Mouse (Mus musculus) limb, embryonic 15.5 days (tissue): ENCODE measurements around the gene Taok3. TPM values are rescaled to one million over a fixed set of nuclear protein-coding genes. Genes with fewer than 3 reads are reported as not detected.

Experiments
- ATAC-seq: fragments of 200-750 bp; cut with Nextera tagmentation; 2 replicates; pipeline ENCODE4 v1.8.0; 2017; ENCODE audit warnings: low read depth, moderate TSS enrichment; ENCODE audit not compliant: insufficient number of reproducible peaks, low FRiP score, low TSS enrichment
- H3K27ac ChIP-seq: fragments of 300-500 bp; sonication (generic); 2 replicates; pipeline ENCODE4 v1.5.1; 2015; ENCODE audit warnings: moderate library complexity, mild to moderate bottlenecking, inconsistent platforms
- H3K27me3 ChIP-seq: fragments of 300-500 bp; sonication (generic); 2 replicates; pipeline ENCODE4 v1.6.1; 2015; ENCODE audit warnings: inconsistent platforms
- H3K36me3 ChIP-seq: fragments of 300-500 bp; sonication (generic); 2 replicates; pipeline ENCODE4 v1.6.1; 2015; ENCODE audit warnings: inconsistent platforms
- H3K4me1 ChIP-seq: fragments of 300-500 bp; sonication (generic); 2 replicates; pipeline ENCODE4 v1.6.1; 2015; ENCODE audit warnings: inconsistent platforms
- H3K4me2 ChIP-seq: fragments of 300-500 bp; sonication (generic); 2 replicates; pipeline ENCODE4 v1.6.1; 2015; ENCODE audit warnings: mild to moderate bottlenecking, inconsistent platforms
- H3K4me3 ChIP-seq: fragments of 300-500 bp; sonication (generic); 2 replicates; pipeline ENCODE4 v1.5.1; 2015; ENCODE audit warnings: mild to moderate bottlenecking, inconsistent platforms
- H3K9ac ChIP-seq: fragments of 300-500 bp; sonication (generic); 2 replicates; pipeline ENCODE4 v1.6.1; 2015; ENCODE audit warnings: inconsistent platforms
- H3K9me3 ChIP-seq: fragments of 300-500 bp; sonication (generic); 2 replicates; pipeline ENCODE4 v1.6.1; 2016; ENCODE audit warnings: inconsistent platforms
- WGBS: fragments of 180-500 bp; shearing (Covaris S2); methylation state at CpG from one replicate; pipeline ENCODE4 v1.1.7; 2015; 5-methylcytosine and 5-hydroxymethylcytosine counted together
- polyA plus RNA-seq: library from polyadenylated mRNA; unstranded; fragments of >200 nt; fragmentation: Nextera tagmentation; extraction: Ambion mirVana; gene quantifications from 2 replicates; pipeline ENCODE4 v1.2.1, GENCODE M21; 2015

The Taok3 gene
- polyA plus RNA-seq, 1 experiment from 2014 or later, result 20.5 TPM

- Histone ChIP-seq H3K27ac (no peak overlapping the region), H3K4me3 (no peak overlapping the region), H3K36me3 (0 out of 2 replicates have a peak, but pooled peaks cover 1% of the 10 kb centered on the region), H3K9ac (no peak overlapping the region), H3K9me3 (no peaks in the 10 kb centered on the region), H3K27me3 (peaks cover 15% of the 10 kb centered on the region), H3K4me1 (peaks cover 25% of the 10 kb centered on the region), H3K4me2 (peak overlapping the region; percentile 91; the same call in 1 of the 2 replicates)
- WGBS, result 63% methylated on average over 8 of the region's 8 CpGs
- no peak for ATAC-seq
Observed at GRCm38 (mm10) chr5:117118850-117119249, 1.1 kb upstream of the Taok3 start.

GRCm38 (mm10) chr5:117120489-117121466, 849 bp downstream of the Taok3 start:
- H3K27ac ChIP-seq, result no peak overlapping the region
- H3K4me3 ChIP-seq, result peak overlapping the region; percentile 82
- H3K9ac ChIP-seq, result peak overlapping the region; percentile 50
- WGBS, result 1% methylated on average over 40 of the region's 40 CpGs
- peaks cover 15% of the 10 kb centered on the region for H3K27me3 ChIP-seq
- H3K36me3 ChIP-seq, result no peaks in the 10 kb centered on the region
- peak overlapping the region; percentile 91 for H3K4me2 ChIP-seq
- ATAC-seq, result no peak; the same call in 1 of the 2 replicates
- H3K9me3 ChIP-seq, result no peaks in the 10 kb centered on the region
- peaks cover 15% of the 10 kb centered on the region for H3K4me1 ChIP-seq

GRCm38 (mm10) chr5:117121657-117122056, 1.7 kb downstream of the Taok3 start:
- no peaks in the 10 kb centered on the region for H3K36me3 ChIP-seq
- ATAC-seq, result no peak
- no peaks in the 10 kb centered on the region for H3K9me3 ChIP-seq
- no peak overlapping the region for H3K9ac ChIP-seq
- 5% methylated on average over 2 of the region's 2 CpGs for WGBS
- H3K27ac ChIP-seq, result no peak overlapping the region
- peaks cover 12% of the 10 kb centered on the region for H3K4me1 ChIP-seq
- no peak overlapping the region for H3K4me2 ChIP-seq
- H3K27me3 ChIP-seq, result peaks cover 15% of the 10 kb centered on the region
- no peak overlapping the region for H3K4me3 ChIP-seq

GRCm38 (mm10) chr5:117123102-117123501, 3.2 kb downstream of the Taok3 start:
- no peak overlapping the region for H3K27ac ChIP-seq
- H3K9ac ChIP-seq, result no peak overlapping the region
- H3K36me3 ChIP-seq, result no peaks in the 10 kb centered on the region
- no peaks in the 10 kb centered on the region for H3K9me3 ChIP-seq
- H3K4me1 ChIP-seq, result peaks cover 12% of the 10 kb centered on the region
- H3K4me3 ChIP-seq, result no peak overlapping the region
- ATAC-seq, result no peak
- no peak overlapping the region for H3K4me2 ChIP-seq
- 85% methylated on average over 6 of the region's 6 CpGs for WGBS
- peaks cover 15% of the 10 kb centered on the region for H3K27me3 ChIP-seq

- no peak overlapping the region for H3K27ac ChIP-seq
- H3K27me3 ChIP-seq, result peaks cover 15% of the 10 kb centered on the region
- H3K9ac ChIP-seq, result no peak overlapping the region
- H3K4me1 ChIP-seq, result peaks cover 11% of the 10 kb centered on the region
- no peaks in the 10 kb centered on the region for H3K9me3 ChIP-seq
- H3K36me3 ChIP-seq, result no peaks in the 10 kb centered on the region
- ATAC-seq, result no peak
- no peak overlapping the region for H3K4me2 ChIP-seq
- WGBS, result 86% methylated on average over 4 of the region's 4 CpGs
- H3K4me3 ChIP-seq, result no peak overlapping the region
Observed at GRCm38 (mm10) chr5:117123840-117124239, 3.9 kb downstream of the Taok3 start.

GRCm38 (mm10) chr5:117125482-117126346, 5.8 kb downstream of the Taok3 start:
- peak; percentile 46; the same call in 1 of the 2 replicates for ATAC-seq
- Histone ChIP-seq H3K4me2 (no peak overlapping the region), H3K9me3 (no peaks in the 10 kb centered on the region), H3K27ac (no peak overlapping the region), H3K4me1 (peaks cover 6% of the 10 kb centered on the region), H3K36me3 (no peaks in the 10 kb centered on the region), H3K9ac (no peak overlapping the region), H3K27me3 (peaks cover 12% of the 10 kb centered on the region), H3K4me3 (no peak overlapping the region)
- WGBS, result 80% methylated on average over 16 of the region's 16 CpGs

- no peaks in the 10 kb centered on the region for H3K36me3 ChIP-seq
- H3K27ac ChIP-seq, result no peak overlapping the region
- no peak overlapping the region for H3K4me2 ChIP-seq
- H3K9ac ChIP-seq, result no peak overlapping the region
- H3K4me1 ChIP-seq, result no peaks in the 10 kb centered on the region
- no peak overlapping the region for H3K4me3 ChIP-seq
- H3K9me3 ChIP-seq, result no peaks in the 10 kb centered on the region
- ATAC-seq, result no peak
- H3K27me3 ChIP-seq, result no peaks in the 10 kb centered on the region; the same call in 1 of the 2 replicates
- 83% methylated on average over 4 of the region's 4 CpGs for WGBS
Observed at GRCm38 (mm10) chr5:117127051-117127450, 7.1 kb downstream of the Taok3 start.

- Histone ChIP-seq H3K4me1 (peaks cover 8% of the 10 kb centered on the region), H3K4me2 (no peak overlapping the region), H3K9ac (no peak overlapping the region), H3K27me3 (no peaks in the 10 kb centered on the region), H3K9me3 (no peaks in the 10 kb centered on the region), H3K27ac (no peak overlapping the region), H3K4me3 (no peak overlapping the region), H3K36me3 (no peaks in the 10 kb centered on the region)
- ATAC-seq, result no peak
- 90% methylated on average over 15 of the region's 15 CpGs for WGBS
Observed at GRCm38 (mm10) chr5:117130726-117131125, 10.8 kb downstream of the Taok3 start.

- no peaks in the 10 kb centered on the region for H3K27me3 ChIP-seq
- H3K4me3 ChIP-seq, result no peak overlapping the region
- no peak for ATAC-seq
- no peaks in the 10 kb centered on the region for H3K36me3 ChIP-seq
- no peaks in the 10 kb centered on the region for H3K9me3 ChIP-seq
- H3K4me1 ChIP-seq, result peaks cover 14% of the 10 kb centered on the region
- no peak overlapping the region for H3K9ac ChIP-seq
- H3K27ac ChIP-seq, result peak overlapping the region; percentile 61; the same call in 1 of the 2 replicates
- H3K4me2 ChIP-seq, result no peak overlapping the region
- 83% methylated on average over 17 of the region's 17 CpGs for WGBS
Observed at GRCm38 (mm10) chr5:117133446-117134065, 13.6 kb downstream of the Taok3 start.

GRCm38 (mm10) chr5:117134066-117134888, 14.3 kb downstream of the Taok3 start:
- WGBS, result 59% methylated on average over 19 of the region's 19 CpGs
- peaks cover 18% of the 10 kb centered on the region for H3K4me1 ChIP-seq
- no peaks in the 10 kb centered on the region for H3K36me3 ChIP-seq
- H3K27me3 ChIP-seq, result no peaks in the 10 kb centered on the region
- no peak overlapping the region for H3K4me3 ChIP-seq
- no peak overlapping the region for H3K9ac ChIP-seq
- H3K4me2 ChIP-seq, result no peak overlapping the region
- H3K9me3 ChIP-seq, result no peaks in the 10 kb centered on the region
- peak overlapping the region; percentile 61 for H3K27ac ChIP-seq
- no peak for ATAC-seq
